Mouse (Mus musculus) heart, adult 2 months (tissue): ENCODE results near the gene Pet100.

Source experiments
- CTCF ChIP-seq: fragments of 200-600 bp; IDR thresholded peaks from 2 replicates; pipeline ENCODE4 v1.8.1; 2022; ENCODE audit warnings: antibody characterized with exemption, mild to moderate bottlenecking, moderate library complexity
- EP300 ChIP-seq: fragments of 200-500 bp; IDR thresholded peaks from 2 replicates; pipeline ENCODE4 v1.6.1; 2011; ENCODE audit warnings: low read depth, low read length, control low read depth; ENCODE audit not compliant: insufficient read depth
- POLR2A ChIP-seq: fragments of 200-500 bp; IDR thresholded peaks from 2 replicates; pipeline ENCODE4 v1.6.1; 2011; ENCODE audit warnings: mild to moderate bottlenecking, low read depth, low read length, control low read depth; ENCODE audit not compliant: insufficient read depth

- TF ChIP-seq CTCF (no peak), EP300 (no peak), POLR2A (no peak)
Observed at GRCm38 (mm10) chr8:3670388-3670787, 49.0 kb downstream of the Pet100 start.
